Mouse (Mus musculus): Measurements from ENCODE around the gene Tvp23b. TPM values are rescaled to one million over a fixed set of nuclear protein-coding genes. Genes with fewer than 3 reads are reported as not detected.

The Tvp23b gene
- polyA plus RNA-seq, 1 experiment from 2014 or later, result 43.4 TPM

DNA sequence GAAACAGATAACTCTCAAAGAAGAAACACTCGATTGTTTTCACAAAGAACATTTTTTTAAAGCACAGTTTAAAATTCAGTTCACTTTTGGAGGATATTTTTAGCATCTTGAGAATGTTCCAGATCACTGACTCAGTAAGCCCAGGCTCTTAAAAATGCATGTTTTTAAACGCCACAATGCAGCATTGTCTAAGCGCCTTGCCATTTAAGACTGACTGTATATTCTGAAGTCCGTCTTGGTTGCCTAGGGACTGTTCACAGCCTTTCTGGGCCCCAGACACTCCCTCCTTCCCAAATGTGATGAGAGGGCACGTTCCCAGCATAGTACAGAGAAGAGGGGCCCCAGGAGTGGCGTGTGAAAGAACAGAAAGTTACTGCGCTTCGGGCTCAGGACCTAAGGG is 32.1 kb downstream of the Tvp23b start:
- no peak for DNase-seq (ENCODE audit: low spot score)
- WGBS, result 85% methylated on average over 8 of the region's 8 CpGs
- Histone ChIP-seq H3K4me1 (no peaks in the 10 kb centered on the region), H3K36me3 (no peaks in the 10 kb centered on the region), H3K27ac (no peak overlapping the region), H3K27me3 (ENCODE audit: low read depth, poor library complexity, severe bottlenecking) (no peaks in the 10 kb centered on the region), H3K9me3 (replicated peaks) (no peaks in the 10 kb centered on the region), H3K4me3 (no peak overlapping the region)

DNA sequence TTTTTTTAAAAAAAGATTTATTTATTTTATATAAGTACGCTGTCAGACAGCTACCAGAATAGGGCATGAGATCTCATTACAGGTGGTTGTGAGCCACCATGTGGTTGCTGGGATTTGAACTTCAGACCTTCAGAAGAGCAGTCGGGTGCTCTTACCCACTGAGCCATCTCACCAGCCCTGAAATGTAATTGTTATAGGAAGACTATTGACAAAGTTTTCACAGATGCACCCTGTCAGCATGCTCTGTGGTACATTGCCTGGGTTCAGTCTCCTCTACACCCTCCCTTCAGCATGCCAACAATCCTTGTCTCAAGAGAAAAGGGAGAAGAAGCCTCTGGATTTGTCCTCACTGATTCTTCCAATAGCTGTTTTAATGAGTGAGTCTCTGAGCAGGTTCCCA is 33.9 kb downstream of the Tvp23b start:
- no peaks in the 10 kb centered on the region for H3K9me3 ChIP-seq (replicated peaks)
- no peaks in the 10 kb centered on the region for H3K27me3 ChIP-seq (ENCODE audit: low read depth, poor library complexity, severe bottlenecking)
- H3K36me3 ChIP-seq, result no peaks in the 10 kb centered on the region
- H3K27ac ChIP-seq, result no peak overlapping the region
- no peak overlapping the region for H3K4me3 ChIP-seq
- 90% methylated on average over 2 of the region's 2 CpGs for WGBS
- DNase-seq (ENCODE audit: low spot score), result no peak
- H3K4me1 ChIP-seq, result no peaks in the 10 kb centered on the region

DNA sequence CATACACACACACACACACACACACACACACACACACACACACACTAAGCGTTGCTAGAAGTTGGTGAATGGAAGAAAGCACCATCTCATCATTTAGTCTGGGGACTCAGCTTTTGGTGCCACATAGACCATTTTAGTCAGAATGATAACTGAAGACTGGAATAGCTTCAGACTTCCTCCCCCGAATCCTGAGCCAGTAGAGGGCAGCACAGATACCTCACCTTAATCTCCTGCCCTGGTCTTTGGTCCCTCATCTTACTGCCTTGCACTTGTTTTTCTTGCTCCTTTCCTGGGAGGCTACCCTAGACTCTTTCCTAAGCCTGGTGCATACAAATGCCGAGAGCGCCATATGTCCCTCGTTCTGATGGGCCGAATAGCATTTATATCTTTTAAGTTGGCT is 35.3 kb downstream of the Tvp23b start:
- WGBS, result 68% methylated on average over 6 of the region's 6 CpGs
- no peaks in the 10 kb centered on the region for H3K36me3 ChIP-seq
- H3K4me1 ChIP-seq, result no peaks in the 10 kb centered on the region
- H3K4me3 ChIP-seq, result no peak overlapping the region
- H3K27me3 ChIP-seq (ENCODE audit: low read depth, poor library complexity, severe bottlenecking), result no peaks in the 10 kb centered on the region
- H3K9me3 ChIP-seq (replicated peaks), result no peaks in the 10 kb centered on the region
- no peak for DNase-seq (ENCODE audit: low spot score)
- H3K27ac ChIP-seq, result no peak overlapping the region

GRCm38 (mm10) chr11:62915486-62915885 is 36.2 kb downstream of the Tvp23b start:
- no peaks in the 10 kb centered on the region for H3K36me3 ChIP-seq
- 86% methylated on average over 2 of the region's 2 CpGs for WGBS
- no peaks in the 10 kb centered on the region for H3K9me3 ChIP-seq (replicated peaks)
- H3K4me1 ChIP-seq, result peaks cover 5% of the 10 kb centered on the region
- no peak for DNase-seq (ENCODE audit: low spot score)
- no peaks in the 10 kb centered on the region for H3K27me3 ChIP-seq (ENCODE audit: low read depth, poor library complexity, severe bottlenecking)
- H3K27ac ChIP-seq, result no peak overlapping the region
- H3K4me3 ChIP-seq, result no peak overlapping the region

GRCm38 (mm10) chr11:62916765-62917164 is 37.5 kb downstream of the Tvp23b start:
- WGBS, result 23% methylated on average over 2 of the region's 2 CpGs
- Histone ChIP-seq H3K4me3 (no peak overlapping the region), H3K9me3 (replicated peaks) (no peaks in the 10 kb centered on the region), H3K4me1 (peaks cover 17% of the 10 kb centered on the region), H3K36me3 (no peaks in the 10 kb centered on the region), H3K27ac (no peak overlapping the region), H3K27me3 (ENCODE audit: low read depth, poor library complexity, severe bottlenecking) (no peaks in the 10 kb centered on the region)
- no peak for DNase-seq (ENCODE audit: low spot score)

GRCm38 (mm10) chr11:62919946-62920742 is 40.9 kb downstream of the Tvp23b start:
- H3K4me1 ChIP-seq, result peaks cover 23% of the 10 kb centered on the region
- peak overlapping the region; percentile 85; the same call in 1 of the 2 replicates for H3K27ac ChIP-seq
- WGBS, result 80% methylated on average over 6 of the region's 6 CpGs
- no peak for DNase-seq (ENCODE audit: low spot score)
- H3K27me3 ChIP-seq (ENCODE audit: low read depth, poor library complexity, severe bottlenecking), result no peaks in the 10 kb centered on the region
- peak overlapping the region; percentile 40; the same call in 1 of the 2 replicates for H3K4me3 ChIP-seq
- no peaks in the 10 kb centered on the region for H3K9me3 ChIP-seq (replicated peaks)
- no peaks in the 10 kb centered on the region for H3K36me3 ChIP-seq

- H3K4me1 ChIP-seq, result peaks cover 23% of the 10 kb centered on the region
- H3K4me3 ChIP-seq, result peak overlapping the region; percentile 40
- no peak for DNase-seq (ENCODE audit: low spot score)
- no peaks in the 10 kb centered on the region for H3K27me3 ChIP-seq (ENCODE audit: low read depth, poor library complexity, severe bottlenecking)
- H3K27ac ChIP-seq, result peak overlapping the region; percentile 85
- H3K9me3 ChIP-seq (replicated peaks), result no peaks in the 10 kb centered on the region
- WGBS, result 21% methylated on average over 6 of the region's 6 CpGs
- H3K36me3 ChIP-seq, result no peaks in the 10 kb centered on the region
These were observed 41.4 kb downstream of the Tvp23b start for GRCm38 (mm10) chr11:62920743-62921050.

GRCm38 (mm10) chr11:62921052-62921977 is 42.1 kb downstream of the Tvp23b start:
- H3K4me3 ChIP-seq, result peak overlapping the region; percentile 40
- peak overlapping the region; percentile 85 for H3K27ac ChIP-seq
- no peaks in the 10 kb centered on the region for H3K36me3 ChIP-seq
- peak; percentile 99 for DNase-seq (ENCODE audit: low spot score)
- 21% methylated on average over 25 of the region's 25 CpGs for WGBS
- H3K27me3 ChIP-seq (ENCODE audit: low read depth, poor library complexity, severe bottlenecking), result no peaks in the 10 kb centered on the region
- no peaks in the 10 kb centered on the region for H3K9me3 ChIP-seq (replicated peaks)
- peaks cover 23% of the 10 kb centered on the region for H3K4me1 ChIP-seq

- H3K4me3 ChIP-seq, result no peak overlapping the region
- DNase-seq (ENCODE audit: low spot score), result no peak
- no peaks in the 10 kb centered on the region for H3K9me3 ChIP-seq (replicated peaks)
- H3K27me3 ChIP-seq (ENCODE audit: low read depth, poor library complexity, severe bottlenecking), result no peaks in the 10 kb centered on the region
- 87% methylated on average over 6 of the region's 6 CpGs for WGBS
- H3K4me1 ChIP-seq, result peaks cover 23% of the 10 kb centered on the region
- no peaks in the 10 kb centered on the region for H3K36me3 ChIP-seq
- H3K27ac ChIP-seq, result no peak overlapping the region
These were observed 45.0 kb downstream of the Tvp23b start for GRCm38 (mm10) chr11:62924091-62924761.

DNA sequence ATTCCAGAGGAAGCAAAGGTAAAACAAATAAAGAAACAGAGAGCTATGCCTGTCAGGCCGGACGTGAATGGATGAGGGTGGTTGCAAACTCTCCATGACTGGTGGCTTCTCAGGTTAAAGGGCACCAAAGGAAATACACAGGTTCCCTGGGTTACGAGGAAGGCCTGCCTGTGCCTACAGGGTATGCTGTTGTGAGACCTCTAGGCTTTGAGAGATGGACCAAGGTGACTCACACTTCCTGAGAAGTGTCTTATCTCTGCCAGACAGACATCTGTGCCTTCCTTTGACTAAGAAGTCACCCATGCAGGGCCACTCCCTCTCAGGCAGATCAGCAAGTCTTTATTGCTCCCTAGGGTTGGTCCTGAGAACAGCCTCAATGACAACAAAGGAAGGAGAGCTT is 50.5 kb downstream of the Tvp23b start:
- Histone ChIP-seq H3K27me3 (ENCODE audit: low read depth, poor library complexity, severe bottlenecking) (no peaks in the 10 kb centered on the region), H3K36me3 (no peaks in the 10 kb centered on the region), H3K9me3 (replicated peaks) (no peaks in the 10 kb centered on the region), H3K27ac (no peak overlapping the region), H3K4me1 (0 out of 2 replicates have a peak, but pooled peaks cover 3% of the 10 kb centered on the region), H3K4me3 (no peak overlapping the region)
- WGBS, result 53% methylated on average over 3 of the region's 3 CpGs
- no peak for DNase-seq (ENCODE audit: low spot score)

DNA sequence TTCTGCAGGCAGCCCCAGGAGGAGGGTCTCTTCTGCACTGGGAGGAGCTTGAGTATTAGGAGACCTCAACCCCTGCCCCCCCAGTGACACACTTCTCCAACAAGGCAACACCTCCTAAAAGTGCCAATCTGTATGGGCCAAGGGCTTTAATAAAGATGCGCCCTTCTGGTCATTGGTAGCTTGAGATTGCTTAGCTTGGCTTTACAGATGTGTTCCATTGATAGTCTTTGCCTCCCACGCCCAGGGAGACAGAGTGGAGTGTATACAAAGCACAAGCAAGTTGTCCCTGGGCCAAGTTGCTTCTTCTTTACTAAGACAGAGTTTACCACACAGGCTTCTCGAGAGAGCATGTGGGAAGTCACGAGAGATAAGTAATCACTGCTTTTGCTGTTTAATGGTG is 51.3 kb downstream of the Tvp23b start:
- 0 out of 2 replicates have a peak, but pooled peaks cover 3% of the 10 kb centered on the region for H3K4me1 ChIP-seq
- H3K27me3 ChIP-seq (ENCODE audit: low read depth, poor library complexity, severe bottlenecking), result no peaks in the 10 kb centered on the region
- no peak overlapping the region for H3K4me3 ChIP-seq
- WGBS, result 85% methylated on average over 4 of the region's 4 CpGs
- no peaks in the 10 kb centered on the region for H3K9me3 ChIP-seq (replicated peaks)
- H3K36me3 ChIP-seq, result no peaks in the 10 kb centered on the region
- DNase-seq (ENCODE audit: low spot score), result no peak
- H3K27ac ChIP-seq, result no peak overlapping the region

GRCm38 (mm10) chr11:62931141-62931540 is 51.9 kb downstream of the Tvp23b start:
- Histone ChIP-seq H3K27ac (no peak overlapping the region), H3K4me1 (0 out of 2 replicates have a peak, but pooled peaks cover 3% of the 10 kb centered on the region), H3K27me3 (ENCODE audit: low read depth, poor library complexity, severe bottlenecking) (no peaks in the 10 kb centered on the region), H3K9me3 (replicated peaks) (no peaks in the 10 kb centered on the region), H3K36me3 (no peaks in the 10 kb centered on the region), H3K4me3 (no peak overlapping the region)
- no peak for DNase-seq (ENCODE audit: low spot score)
- 91% methylated on average over 5 of the region's 5 CpGs for WGBS
